Mouse (Mus musculus) testis, postnatal 10 days (tissue): Measurements from ENCODE around the gene Cgrrf1.

Experiments used
- DNase-seq: peaks from one replicate; pipeline ENCODE4 v3.0.0; 2021; ENCODE audit warnings: low spot score

The Cgrrf1 gene

GRCm38 (mm10) chr14:46893961-46894360 is 62.0 kb downstream of the Cgrrf1 start:
- DNase-seq: no peak

GRCm38 (mm10) chr14:46897953-46898352 is 66.0 kb downstream of the Cgrrf1 start:
- no peak for DNase-seq

GRCm38 (mm10) chr14:46898626-46899025 is 66.7 kb downstream of the Cgrrf1 start:
- no peak for DNase-seq

GRCm38 (mm10) chr14:46902498-46903087 is 70.7 kb downstream of the Cgrrf1 start:
- DNase-seq: no peak
